Mouse (Mus musculus) T-helper 1 cell (primary cell): ENCODE data around the gene Znhit3.

Experiments used
- in situ Hi-C: fragments of 300-600 bp; cut with MboI, MseI; formaldehyde crosslinking; loops from one replicate; pipeline ENCODE4 v1.15.1; 2025; ENCODE audit warnings: high pct_unique_total_duplicates

The Znhit3 gene

GRCm38 (mm10) chr11:84916053-84916702 is at the start of gene Znhit3:
Gene Znhit3 (minus strand): TSS chr11:84916366.
- in situ Hi-C loops, result no loop called here

DNA sequence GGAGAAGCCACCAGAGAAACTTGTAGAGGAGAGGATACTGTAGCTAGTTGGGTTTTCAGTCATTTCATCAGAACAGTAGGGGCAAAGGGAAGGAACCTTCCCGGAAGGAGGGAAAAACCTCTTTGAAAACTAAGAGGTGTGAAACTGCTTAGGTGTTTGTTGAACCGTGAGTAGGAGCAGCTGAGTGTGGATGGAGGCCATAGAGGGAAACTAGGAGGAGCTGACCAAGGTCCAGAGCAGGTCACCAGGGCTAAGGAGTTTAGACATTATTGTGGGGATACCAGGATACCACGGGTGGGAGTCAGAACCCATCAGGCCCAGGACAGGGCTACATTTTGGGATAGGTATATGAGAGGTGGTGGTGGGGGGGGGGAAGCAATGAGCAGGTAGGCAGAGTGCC is 47.4 kb upstream of the Znhit3 start:
- in situ Hi-C loops, result no loop called here

GRCm38 (mm10) chr11:84962536-84962935 is 46.4 kb upstream of the Znhit3 start:
- in situ Hi-C loops, result no loop called here

- in situ Hi-C loops, result no loop called here
These were observed 45.4 kb upstream of the Znhit3 start for GRCm38 (mm10) chr11:84961571-84961970.

GRCm38 (mm10) chr11:84960780-84961179 is 44.6 kb upstream of the Znhit3 start:
- in situ Hi-C loops, result no loop called here

- in situ Hi-C loops, result no loop called here
These were observed 44.1 kb upstream of the Znhit3 start for GRCm38 (mm10) chr11:84960291-84960690.

- in situ Hi-C loops, result no loop called here
These were observed 43.6 kb upstream of the Znhit3 start for GRCm38 (mm10) chr11:84959701-84960181.

- in situ Hi-C loops, result no loop called here
These were observed 43.0 kb upstream of the Znhit3 start for GRCm38 (mm10) chr11:84959181-84959580.

DNA sequence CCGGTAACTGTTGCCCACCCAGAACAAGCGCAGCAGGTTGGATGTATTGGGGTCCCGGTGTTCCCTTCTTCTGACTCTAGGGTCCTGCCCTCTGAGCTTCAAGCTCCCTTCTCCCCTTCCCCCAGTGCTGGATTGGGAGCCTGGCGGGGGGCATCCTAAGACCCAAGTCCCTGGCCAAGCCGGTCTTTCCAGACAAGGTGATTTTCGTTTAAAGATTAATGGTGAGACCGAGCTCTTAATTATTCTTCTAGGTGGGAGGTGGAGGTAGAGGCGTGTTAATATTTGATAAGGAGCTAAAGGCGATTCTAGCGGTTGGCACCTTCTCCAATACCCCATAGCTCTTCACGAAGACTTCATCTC is 42.1 kb upstream of the Znhit3 start:
- in situ Hi-C loops, result no loop called here

DNA sequence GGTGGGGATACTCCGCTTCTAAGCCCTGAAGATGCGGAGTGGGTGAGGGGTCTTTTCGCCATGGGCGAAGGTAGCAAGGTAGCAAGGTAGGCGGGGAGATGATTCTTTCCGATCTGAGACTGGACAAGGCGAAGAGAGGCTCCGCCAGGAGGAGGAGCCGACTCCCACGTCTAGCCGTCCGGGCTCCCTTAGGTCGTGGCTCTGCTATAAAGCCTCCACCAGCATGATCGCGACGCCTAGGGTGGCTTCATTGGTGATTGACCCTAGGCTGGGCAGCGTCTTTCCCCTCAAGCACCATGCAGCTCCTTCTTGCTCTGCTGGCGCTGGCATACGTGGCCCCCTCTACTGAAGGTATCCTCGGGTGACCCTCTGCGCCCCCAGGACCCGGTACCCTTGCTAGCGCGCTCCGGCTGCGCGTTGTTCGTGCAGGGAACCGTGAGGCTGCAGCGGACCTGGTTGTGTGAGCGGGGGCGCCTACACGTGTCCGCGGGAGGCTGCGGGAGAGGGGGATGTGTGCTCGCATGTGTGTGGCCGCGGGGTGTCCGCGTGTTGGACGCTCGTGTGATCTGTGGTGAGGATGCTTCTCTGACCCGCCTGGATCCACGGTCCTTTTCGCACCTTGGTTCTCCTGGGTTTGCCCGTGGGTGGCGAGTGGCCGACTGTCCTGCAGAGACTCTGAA is 41.6 kb upstream of the Znhit3 start, which contains the start of gene Car4:
Gene Car4 (plus strand): TSS at position 196 of the 680 bp plus-strand sequence.
- in situ Hi-C loops, result no loop called here

DNA sequence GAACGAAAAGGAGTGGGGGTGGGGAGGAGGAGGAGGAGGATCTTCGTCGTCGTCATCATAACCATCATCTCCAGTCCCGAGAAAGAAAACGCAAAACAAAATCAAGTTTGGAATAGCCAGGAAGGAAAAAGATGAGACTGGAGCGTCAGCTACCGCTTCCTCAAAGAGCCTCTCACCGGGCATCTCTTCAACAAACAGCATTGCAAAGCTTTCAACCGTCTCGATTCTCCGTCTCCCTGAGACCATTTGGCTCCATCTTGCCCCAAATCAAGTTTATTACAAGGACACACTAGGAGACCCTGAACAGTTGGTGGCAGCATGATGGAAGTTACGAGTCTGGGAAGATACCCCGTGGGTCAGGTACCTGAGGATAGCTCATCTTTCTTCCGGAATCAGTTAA is 41.0 kb upstream of the Znhit3 start:
- in situ Hi-C loops, result no loop called here

GRCm38 (mm10) chr11:84956400-84956799 is 40.2 kb upstream of the Znhit3 start:
- in situ Hi-C loops, result no loop called here

GRCm38 (mm10) chr11:84952611-84953010 is 36.4 kb upstream of the Znhit3 start:
- in situ Hi-C loops, result no loop called here

GRCm38 (mm10) chr11:84948526-84948925 is 32.4 kb upstream of the Znhit3 start:
- in situ Hi-C loops, result no loop called here

- in situ Hi-C loops, result no loop called here
These were observed 31.9 kb upstream of the Znhit3 start for GRCm38 (mm10) chr11:84948114-84948513.

DNA sequence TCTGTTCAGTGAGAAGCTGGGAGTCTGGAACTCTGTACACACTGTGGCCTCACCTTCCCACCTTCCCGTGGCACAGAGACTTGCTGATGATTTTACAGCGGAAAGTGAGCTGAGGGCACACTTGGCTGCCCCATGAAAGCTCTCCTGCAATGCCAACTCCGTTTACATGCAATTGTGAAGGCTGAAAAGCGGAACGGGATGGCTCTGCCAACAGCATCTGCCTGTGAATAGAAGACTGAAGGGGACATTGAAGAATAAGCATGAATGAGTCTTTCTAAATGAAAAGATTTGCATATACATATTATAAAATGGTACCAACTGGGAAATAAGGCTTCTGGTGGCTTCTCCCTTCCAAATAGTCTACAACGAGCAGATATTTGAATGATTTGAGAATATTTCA is 31.0 kb upstream of the Znhit3 start:
- in situ Hi-C loops, result no loop called here

DNA sequence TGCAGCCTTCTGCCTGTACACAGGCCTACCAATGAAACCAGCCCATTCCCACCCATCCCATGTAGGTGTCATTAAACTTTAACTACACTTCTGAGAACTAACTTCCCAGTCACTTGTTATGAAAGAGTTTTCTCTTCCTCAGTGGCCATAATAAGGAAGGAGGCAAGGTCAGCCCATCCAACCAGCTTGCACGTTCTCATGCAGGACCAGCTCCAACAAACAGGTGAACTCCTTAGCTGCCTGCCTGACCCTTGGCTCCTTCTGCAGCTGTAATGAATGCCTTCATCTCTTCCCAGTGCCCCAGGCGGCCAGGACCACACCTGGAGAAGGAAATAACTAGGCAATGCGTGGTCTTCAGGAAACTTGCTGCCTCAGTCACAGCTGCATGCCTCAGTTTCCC is 29.7 kb upstream of the Znhit3 start:
- in situ Hi-C loops, result no loop called here

DNA sequence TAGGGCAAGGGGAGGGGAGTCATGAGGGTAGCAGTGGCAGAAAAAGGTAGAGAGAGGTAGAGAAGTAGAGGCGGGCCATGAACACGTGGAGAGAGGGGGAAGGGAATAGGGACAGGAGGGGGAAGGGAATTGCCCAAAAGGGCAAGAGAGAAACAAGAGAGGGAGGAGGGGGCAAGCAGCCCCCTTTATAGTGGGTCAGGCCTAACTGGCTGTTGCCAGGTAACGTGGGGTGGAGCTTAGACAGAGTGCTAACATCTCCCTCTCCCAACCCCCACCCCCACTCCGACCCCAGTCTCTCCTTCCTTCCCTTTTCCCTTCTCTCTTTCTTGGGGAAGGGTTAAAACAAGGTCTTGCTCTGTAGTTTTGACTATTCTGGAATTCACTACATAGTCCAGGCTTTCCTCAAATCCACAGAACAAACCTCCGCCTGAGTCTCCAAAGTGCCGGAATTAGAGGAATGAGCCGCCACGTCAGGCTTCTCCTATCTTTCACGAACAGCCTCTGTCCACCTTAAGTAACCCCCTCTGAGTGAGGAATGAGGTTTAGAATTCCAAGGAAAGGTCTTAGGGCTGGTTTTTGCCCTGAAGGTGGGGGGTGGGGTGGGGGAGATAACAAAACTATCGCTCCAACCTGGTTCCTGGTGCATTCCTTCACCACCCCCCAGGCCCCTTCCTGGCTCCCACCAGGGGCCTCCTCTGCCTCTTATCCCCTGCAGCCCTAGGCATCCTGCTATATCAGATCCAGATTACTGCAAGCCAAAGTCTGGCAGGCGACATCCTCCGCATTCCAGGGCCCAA is 28.7 kb upstream of the Znhit3 start:
- in situ Hi-C loops, result no loop called here

DNA sequence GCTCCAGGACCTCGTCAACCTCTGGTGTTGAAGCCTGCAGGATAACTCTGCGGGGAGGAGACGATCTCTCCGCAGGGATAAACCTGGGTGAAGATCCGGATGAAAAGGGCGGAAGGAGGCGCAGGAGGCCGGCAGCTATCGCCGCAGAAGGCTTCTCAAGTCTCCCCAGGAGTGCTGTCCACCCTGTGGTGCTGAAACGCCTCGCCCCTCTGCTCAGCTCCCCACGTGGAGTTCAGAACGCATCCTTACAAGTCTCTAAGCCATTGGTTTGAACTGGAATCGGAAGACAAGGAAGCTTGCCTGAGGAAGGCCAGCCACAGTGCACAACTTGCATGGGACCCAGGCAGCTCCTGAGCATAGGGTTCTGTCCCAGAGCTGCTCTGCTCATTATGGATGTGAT is 27.8 kb upstream of the Znhit3 start:
- in situ Hi-C loops, result no loop called here

DNA sequence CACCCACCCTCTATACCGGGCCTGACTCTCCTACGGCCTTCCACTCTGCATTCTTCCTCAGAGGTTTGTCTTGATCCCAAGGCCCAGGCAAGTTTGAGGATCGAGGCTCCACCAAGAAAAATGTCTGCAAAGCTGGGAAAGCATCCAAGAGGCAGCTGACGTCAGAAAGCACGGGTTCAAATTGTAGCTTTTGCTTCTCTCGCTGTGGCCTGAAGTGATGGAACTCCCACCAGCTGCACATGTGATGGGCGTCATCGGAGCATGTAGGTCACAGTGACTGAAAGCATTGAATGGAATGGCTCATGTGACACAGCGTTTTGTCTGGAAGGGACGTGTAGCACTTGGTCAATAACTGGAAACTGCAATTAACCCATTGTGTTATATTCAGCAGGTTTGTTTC is 24.0 kb upstream of the Znhit3 start:
- in situ Hi-C loops, result no loop called here

DNA sequence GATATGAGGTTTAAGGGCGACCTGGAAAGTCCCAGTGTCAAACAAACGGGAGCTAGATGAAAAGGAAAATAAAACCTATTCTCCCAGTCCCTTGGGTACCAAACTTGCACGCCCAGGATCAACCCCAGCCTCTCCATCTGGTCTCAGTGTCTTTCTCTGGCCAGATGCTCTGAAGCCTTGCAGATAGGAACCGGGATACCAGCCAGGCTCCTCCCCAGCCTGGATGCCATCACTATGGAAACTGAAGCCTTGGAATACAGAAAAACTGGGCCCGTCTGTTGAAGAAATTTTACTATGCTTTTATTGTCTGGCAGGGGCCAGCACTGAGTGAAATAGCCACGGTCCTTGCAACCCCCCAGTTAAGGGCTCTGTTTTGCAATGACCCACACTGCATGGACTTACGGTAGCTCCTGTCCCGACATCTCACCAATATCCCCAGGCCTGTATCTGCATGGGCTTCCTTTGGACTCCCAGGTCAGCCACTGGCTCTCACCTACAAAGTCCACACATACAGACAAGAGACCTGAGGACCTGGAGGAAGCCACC is 23.4 kb upstream of the Znhit3 start:
- in situ Hi-C loops, result no loop called here

GRCm38 (mm10) chr11:84932261-84932660 is 16.1 kb upstream of the Znhit3 start:
- in situ Hi-C loops, result no loop called here
